Mouse (Mus musculus) mesoderm, embryonic 11.5 days (tissue): ENCODE data around the gene Rims4.

Experiments
- DNase-seq: peaks from one replicate; pipeline ENCODE4 v3.0.0-alpha.2; 2012; ENCODE audit warnings: low read depth, low spot score

The Rims4 gene

DNA sequence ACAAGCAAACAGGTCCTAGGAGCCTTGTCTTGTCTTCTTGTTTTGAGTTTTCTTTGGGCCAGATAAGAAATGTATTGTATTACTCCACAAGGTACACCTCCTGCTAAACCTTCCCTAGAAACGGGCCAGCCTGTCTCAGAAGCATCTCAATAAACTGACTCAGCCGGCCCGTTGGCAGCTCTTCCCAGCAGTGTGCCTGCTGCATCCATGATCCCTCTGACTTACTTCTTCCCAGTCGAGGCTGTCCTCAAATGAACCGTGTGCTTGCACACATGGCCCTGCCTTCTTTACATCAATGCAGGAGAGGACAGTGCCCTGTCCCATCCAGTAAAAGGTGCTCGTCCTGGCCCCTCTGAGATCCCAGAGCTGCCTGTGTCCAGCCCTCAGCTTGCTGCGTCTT, 8.9 kb downstream of the Rims4 start:
- no peak for DNase-seq

DNA sequence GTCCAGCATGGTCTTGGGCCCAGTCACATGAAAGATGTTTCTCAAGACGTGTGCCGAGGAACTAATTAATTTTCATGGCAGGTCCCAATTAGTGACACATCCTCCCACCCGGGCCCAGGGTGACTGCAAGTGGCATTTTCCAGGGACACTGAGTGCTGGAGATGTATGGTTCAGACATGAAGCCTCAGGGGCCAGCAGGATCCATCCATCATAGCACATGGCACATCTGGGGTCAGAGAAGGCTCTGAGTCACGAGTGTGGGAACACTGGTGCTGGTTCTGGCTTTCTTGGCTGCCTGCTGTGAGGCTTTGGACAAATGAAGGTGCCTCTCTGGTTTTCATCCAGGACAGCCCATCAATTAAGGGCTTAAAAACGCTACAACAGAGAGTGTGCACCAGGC, 11.4 kb downstream of the Rims4 start:
- no peak for DNase-seq

DNA sequence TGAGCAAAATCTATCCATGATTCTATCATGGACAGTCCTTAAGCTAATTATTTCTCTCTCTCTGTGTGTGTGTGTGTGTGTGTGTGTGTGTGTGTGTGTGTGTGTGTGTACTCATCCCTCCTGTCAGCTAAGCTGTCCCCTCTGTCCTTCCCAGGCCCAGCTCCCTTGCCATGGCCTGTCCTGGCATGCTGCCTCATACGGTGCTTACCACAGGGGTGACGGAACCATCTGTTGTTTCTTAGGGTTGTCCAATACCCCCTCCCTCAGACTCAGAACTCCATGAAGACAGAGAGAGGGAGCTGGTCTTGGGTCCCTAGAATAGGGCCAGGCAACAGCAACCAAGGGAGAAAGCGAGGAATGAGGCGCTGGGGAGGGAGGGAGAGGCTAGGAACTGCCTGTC, 14.2 kb downstream of the Rims4 start:
- no peak for DNase-seq

DNA sequence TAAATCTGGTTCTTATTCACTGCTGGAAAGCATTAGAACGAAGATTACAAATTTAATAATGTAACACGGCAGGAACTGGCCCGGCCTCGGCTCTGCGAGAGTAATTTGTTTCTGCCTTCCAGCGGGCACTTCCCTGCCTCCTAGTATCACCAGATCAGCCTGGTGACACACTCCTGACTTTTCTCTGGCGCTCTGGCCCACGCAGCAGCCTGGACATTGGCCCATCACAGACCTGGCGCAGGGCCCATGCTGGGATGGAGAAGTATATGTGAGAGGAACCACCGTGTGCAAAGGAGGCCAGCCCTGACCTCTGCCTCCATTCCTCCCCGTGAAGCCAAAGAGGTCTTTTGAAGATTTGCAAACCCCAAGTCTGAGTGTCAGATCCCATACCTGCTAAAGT, 15.0 kb downstream of the Rims4 start:
- DNase-seq, result no peak

DNA sequence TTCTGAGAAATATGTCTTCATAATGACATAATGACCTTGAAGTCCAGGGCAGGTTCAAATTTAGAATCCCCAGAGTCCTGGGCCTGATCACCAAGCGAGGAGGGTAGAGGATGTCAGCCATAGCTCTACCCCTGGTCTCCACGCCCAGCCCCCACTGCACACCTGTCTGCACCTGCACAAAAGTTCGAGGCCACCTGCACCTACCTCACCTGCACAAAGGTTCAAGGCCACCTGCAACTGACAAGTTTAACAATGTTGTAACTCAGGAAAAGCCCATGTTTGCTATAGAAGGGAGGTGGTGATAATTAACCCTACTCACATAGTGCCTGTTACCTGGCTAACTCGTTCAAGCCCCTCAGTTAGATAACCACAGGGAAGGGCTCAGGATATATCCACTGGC, 16.0 kb downstream of the Rims4 start:
- no peak for DNase-seq

DNA sequence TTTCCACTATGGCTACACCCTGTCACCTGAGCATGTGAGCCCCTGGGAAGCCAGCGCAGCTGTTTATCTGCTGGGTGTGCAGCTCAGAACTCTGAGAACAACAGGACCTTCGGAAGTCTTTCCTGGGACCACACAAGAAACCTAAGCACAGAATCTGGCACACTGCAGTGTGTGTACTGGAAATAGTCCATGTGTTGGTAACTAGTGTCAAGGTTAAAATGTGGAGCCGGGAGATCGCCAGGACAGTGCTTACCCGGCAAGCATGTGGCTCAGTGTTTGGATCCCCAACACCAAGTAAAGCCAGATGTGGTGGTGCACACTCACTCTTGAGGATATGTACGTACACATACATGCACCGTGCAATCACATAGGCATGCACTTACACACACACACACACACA, 17.4 kb downstream of the Rims4 start:
- no peak for DNase-seq

DNA sequence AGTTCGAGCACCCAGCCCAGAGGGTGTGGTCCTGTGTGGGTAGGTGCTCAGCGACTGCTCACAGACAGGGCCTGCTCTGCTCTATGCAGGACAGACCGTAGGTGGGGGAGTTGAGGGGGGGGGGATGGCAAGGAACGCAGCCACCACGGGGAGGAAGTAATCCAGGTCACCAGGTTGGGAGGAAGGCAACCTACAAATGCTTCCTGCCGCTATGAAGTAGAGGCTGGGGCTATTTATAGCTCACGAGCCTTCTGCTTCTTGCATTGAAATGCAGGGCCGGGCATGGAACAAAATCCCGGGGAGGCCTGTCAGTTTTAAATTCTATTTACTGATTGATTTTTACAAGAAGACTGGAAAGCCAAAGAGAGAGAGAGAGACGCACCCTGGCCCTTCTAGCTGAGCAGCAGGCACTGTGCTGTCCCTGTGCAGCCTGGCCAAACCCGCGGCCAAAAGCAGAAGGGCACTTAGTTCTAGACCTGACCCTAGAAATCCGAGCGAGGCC, 18.5 kb downstream of the Rims4 start:
- no peak for DNase-seq

DNA sequence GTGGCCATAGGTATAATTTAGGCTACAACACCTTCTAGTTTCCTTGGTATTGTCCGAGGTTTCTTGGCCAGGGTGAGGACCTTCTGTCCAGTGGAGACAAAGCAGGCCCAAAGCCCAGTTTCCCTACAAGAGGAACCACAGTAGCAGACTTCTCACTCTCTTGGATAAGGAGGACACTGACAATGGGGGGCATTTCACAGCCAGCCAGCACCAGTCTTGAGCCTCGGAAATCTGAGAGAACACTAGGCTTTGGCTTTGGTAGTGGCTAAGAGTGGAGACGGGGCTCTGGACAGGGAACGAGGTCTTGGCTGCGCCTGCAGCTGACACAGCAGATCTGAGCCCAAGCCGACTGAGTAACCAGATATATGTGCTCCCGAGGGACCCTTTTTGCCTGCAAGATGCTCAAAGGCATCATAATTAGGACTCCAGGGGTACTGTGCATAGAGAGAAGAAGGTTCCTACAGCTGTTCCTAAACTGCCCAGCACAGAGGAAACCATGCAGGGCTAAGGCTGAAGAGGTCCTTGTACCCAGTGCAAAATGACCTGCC, 20.4 kb downstream of the Rims4 start:
- no peak for DNase-seq

DNA sequence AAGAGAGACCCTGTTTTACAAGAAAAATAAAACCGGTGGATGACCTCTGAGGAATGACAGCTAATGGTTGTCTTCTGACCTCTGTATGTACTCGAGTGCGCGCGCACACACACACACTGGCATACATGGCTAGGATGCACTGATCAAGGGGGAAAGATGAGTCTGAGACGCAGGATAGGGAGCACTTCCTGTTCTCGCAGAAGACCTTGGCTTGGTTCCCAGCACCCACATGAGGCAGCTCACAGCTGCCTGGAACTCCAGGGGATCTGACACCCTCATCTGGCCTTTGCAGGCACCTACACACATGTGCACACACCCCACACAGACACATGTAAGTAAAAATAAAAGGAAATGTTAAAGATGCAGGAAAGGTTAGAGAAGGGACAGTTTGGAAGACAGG, 21.5 kb downstream of the Rims4 start:
- no peak for DNase-seq

DNA sequence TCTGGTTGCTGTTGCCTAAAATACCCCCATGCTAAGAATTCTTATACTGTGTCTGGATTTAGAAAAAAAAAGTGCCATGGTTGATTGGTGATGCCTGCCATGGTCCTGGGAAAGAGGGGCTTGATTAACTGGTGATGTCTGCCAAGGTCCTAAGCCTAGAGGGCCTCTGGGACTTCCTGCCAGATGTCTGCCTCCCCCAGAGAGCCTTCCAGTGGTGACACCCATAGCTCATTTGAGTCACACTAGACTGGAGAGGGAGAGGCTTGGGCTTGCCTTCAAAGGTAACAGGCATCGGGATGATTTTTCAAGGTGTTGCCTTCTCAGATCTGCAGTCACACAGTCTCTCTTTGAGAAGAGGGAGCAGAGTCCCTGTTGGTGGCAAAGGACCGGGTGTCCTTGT, 23.3 kb downstream of the Rims4 start:
- DNase-seq, result no peak

DNA sequence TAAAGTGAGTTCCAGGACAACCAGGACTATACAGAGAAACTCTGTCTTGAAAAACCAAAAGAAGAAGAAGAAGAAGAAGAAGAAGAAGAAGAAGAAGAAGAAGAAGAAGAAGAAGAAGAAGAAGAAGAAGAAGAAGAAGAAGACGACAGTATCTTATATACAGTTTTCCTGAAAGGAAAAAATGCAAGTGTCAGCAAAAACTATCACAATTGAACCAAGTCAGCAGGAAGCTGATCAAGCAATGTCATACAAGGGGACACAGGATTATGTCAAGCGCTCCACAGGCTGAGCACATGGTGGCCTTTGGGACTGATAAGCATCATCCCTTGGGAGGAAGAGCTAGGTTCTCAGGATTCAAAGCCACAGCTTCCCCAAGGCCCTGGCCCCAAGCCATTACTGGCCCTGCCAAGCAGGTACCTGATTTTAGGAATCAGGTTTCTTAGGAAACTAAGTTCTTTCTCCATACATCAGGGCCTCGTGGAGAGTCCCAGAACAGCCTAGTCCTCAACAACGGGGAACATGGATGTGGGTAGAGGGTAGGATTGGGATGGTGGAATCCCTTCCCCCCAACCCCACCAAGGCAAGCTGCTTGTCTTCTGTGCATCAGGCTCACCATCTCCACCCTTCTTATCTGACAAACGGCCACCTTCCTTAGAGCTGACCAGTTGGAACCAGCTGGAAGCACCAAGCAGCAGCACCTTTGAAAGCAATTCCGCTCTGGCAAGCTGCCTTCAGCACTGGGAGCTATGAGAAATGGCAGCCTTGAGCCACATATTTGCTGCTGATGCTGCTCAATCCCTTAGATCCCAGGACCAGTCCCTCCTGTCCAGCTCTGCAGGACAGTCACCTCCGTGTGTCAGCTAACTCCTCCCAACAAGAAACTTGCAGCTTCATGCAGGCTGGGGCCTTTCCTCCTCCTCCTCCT, 24.8 kb downstream of the Rims4 start:
- no peak for DNase-seq

DNA sequence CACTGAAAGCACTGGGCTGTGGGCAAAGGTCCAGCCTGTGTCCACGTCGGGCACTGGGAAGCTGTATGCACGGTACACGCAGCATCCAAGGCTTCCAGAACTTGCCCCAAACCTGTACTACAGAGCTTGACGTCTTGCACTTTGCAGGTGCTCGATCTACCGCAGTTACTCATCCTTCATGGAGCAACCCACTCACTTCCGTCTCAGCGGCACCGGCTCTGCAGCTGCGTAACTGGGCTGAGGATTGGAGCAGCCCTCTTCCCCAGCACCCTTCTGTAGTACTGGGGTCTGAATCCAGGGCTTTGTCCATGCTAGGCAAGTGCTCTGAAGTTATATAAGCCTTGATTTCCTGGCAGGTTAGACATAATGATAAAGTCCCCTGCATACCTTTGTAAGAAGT, 27.2 kb downstream of the Rims4 start:
- DNase-seq, result no peak

DNA sequence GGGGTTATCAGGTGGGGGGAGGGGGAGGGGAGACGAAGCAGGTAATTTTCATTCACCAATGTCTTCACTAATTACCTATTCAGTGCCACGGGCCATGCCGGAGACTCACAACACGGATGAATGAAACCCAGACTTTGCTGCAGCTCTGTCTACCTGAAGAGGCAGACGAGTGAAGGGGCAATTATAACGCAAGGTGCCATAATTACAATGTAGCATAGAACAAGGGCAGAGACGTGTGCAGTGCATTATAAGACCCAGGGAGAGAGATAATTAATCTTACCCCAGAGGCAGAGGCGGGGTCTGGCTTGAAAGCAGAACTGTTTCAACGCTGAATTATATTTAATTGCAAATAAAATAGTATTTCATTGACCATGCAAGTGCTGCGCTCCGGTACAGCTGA, 27.9 kb downstream of the Rims4 start:
- DNase-seq, result no peak

DNA sequence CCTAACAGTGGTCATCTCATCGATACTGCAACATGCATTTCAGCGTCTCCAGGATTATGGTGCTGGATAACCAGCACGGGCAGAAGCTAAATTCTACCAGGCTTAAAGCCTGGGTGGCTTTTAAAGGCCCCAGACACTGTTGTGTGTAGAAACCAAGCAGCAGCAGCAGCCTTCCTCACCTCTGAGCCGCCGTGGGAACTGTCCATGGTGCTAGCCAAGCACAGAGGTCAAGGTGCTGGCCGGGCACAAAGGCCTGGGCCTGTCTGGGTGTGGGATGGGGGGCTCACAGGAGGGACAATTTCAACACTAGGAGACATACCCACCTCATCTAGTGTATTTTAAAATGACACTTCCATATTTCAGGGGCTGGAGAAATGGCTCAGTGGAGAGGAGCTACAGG, 29.1 kb downstream of the Rims4 start:
- peak; percentile 67 for DNase-seq

DNA sequence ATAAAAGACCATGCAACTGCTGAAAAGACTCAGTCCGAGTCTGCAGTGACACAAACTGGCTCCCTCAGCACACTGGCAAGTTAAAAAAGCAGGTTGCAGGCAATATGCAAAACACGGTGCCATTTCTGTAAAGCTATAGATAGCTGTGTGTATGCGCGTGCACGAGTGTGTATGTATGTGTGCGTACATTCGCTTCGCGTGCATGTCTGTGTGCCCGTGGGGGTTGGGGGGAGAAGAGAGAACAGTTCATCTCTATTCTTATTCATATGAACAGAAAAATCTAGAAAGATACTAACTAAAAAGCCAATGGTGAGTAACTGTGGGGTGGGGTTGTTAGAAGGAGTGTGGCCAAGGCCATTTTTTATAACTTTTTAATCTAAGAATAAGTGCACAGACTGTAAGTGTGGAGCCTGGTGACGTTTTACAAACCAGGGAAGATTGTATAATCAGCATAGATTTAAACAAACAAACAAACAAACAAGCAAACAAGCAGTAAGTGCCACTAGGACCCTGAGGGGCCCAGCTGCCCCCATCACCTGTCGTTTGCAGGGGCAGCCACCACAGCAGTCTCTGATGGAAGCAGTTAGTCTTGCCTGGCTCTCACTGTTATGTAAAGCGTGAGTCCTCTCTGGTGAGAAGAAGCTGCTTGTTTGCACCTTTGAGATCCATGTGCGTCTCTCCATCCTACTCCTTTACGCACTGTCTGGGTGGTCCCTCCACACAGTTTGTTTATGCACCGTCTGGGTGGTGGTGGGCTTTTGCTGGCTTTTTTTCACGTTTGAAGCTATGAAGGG, 35.4 kb downstream of the Rims4 start:
- no peak for DNase-seq

DNA sequence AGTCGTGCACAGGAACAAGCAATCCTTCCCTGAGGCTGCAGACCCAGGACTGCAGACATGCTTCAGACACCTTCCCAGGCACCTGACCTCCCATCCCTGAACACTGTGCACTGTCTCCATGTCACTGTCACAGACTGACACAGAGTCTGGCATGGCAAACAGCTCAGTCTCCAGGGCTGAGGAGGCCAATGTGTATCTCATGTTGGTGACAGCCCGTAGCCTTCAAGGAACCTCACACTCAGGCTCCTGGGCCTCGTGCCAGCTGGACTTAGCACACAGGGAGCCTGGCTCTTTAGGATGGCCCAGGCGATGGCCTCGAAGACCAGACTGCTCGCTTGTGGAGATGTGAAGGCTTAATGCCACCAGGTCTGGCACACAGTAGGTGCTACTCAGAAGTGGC, 37.6 kb downstream of the Rims4 start:
- no peak for DNase-seq

DNA sequence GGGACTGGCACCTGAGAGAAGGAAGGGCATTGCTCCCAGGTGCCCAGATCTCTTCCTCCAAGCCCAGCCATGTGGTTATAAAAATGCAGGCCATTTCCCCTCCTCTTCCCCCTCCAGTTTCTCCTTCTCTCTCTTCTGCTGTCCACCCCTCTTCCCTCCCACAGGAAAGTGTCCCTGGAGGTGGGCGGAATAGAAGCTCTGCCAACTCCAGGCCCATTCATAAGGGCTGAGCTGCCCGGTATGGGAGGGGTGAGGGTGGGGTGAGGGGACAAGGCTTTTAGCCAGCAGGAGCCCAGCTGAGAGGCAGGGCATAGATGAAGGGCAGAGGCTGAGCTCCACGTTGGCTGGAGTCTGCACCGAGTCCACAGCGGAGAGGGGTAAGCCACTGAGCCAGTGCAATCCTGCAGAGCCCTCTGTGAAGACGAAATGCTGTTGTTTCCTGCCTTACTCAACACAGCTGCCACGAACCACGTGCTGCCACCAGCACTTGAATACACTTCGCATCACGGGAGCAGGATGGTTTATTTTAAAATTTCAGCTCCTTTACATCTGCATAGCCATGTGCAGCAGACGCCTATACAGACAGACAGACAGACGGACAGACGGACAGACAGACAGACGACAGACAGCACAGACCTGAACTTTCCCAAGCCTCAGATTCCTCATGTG, 41.5 kb downstream of the Rims4 start:
- no peak for DNase-seq

DNA sequence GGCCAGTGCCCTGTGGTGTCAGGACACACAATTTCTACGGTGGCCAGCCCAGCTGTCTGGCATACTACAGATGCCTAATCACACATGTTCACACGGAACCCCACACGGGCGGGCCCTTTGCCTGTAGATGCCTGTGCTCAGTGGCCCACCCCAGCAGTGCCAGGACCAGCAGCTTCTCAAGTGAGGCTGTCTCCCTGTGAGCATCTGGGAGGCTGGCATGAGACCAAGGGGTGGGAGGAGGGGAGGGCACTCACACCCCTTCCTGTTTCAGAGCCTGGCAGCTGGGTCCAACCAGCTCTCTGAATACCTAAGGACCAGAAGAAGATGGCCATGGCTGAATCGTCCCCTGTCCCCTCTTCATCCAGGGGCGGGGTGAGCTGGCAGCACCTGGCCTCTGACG, 43.0 kb downstream of the Rims4 start:
- DNase-seq, result no peak

DNA sequence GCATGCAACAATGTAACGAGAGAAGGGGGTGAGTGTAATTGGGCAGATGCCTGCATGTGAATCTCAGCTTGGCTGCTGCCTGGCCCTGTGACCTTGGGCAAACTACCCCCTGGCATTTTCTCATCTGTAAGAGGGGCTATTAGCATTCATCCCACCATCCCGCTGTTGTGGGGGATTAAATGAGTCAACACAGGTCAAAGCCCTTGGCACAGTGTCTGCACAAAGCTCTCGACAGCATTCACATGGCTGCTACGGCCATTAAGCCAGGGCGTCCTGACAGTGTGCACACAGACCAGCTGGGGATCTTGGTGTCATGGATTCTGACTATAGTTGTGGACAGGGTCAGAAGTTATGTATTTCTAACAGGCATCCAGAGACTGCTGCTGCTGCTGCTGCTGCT, 43.6 kb downstream of the Rims4 start:
- no peak for DNase-seq

DNA sequence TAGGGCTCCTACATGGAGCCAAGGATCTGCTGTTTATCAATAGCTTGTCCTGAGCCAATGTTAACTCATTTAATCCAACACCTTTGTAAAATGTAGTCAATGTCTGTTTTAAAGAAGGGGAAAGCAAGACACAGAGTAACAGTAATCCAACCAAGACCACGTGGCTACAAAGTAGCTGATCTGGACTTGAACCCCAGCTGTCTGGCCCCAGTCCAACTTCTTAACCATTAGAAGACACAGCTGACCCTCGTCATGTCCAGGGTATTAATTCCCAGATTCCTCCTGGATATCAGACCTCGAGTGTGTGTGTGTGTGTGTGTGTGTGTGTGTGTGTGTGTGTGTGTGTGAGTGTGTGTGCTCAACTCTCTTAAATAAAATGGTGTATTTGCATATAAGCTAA, 46.6 kb downstream of the Rims4 start:
- no peak for DNase-seq

DNA sequence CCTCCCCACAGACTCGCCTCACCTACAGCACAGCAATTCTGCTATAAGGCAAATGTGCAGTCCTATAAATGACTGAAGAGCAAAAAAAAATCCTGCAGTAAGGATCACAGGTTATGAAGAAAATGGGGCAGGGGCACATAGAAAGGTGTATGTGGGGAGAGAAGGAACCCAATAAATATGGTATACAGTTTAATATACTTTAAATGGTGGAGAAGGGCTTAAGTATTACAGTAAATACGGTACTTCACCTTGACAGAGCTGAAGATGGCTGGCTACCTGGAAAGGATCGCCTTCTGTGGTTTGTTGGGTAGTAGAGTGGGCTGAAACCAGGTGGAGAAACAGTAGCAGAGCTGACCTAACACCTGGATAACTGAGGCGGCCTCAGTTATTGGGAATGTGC, 47.2 kb downstream of the Rims4 start:
- DNase-seq, result no peak

DNA sequence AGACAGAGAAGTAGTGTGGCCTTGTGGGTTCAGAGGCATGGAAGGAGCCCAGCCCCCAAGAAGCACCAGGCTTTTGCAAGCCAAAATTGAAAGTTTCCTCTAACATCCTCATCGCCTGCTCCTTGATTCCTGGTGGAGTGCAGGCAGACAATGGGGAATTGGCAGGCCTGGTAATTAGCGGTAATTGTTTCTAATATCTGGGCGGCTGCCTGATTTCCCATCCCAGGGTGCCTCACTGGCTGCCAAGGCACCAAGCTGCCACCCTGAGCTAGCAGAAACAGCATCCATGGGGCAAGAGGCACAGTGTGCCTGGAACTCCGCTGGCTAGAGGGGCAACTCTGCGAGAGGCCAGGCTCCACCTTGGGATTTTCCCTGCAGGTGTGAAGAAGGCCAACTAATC, 48.7 kb downstream of the Rims4 start:
- no peak for DNase-seq
